Mouse (Mus musculus) testis, adult 10 weeks (tissue): ENCODE data around the gene Pou2af1. TPM values are rescaled to one million over a fixed set of nuclear protein-coding genes. Genes with fewer than 3 reads are reported as not detected.

ENCODE experiments used
- polyA plus RNA-seq: library from polyadenylated mRNA; stranded (reverse); fragments of 350-450 nt; fragmentation: Illumina TruSeq; extraction: RNeasy Lipid Tissue Mini Kit (QIAGEN cat#74804); gene quantifications from one replicate; pipeline ENCODE4 v1.2.3, GENCODE M21; 2014; ENCODE audit warnings: low read depth, low replicate concordance

The Pou2af1 gene
- 0.76 TPM for polyA plus RNA-seq

GRCm38 (mm10) chr9:51213023-51213728 lies at the start of gene Pou2af1:
Pou2af1 (plus strand) TSS chr9:51213708.

DNA sequence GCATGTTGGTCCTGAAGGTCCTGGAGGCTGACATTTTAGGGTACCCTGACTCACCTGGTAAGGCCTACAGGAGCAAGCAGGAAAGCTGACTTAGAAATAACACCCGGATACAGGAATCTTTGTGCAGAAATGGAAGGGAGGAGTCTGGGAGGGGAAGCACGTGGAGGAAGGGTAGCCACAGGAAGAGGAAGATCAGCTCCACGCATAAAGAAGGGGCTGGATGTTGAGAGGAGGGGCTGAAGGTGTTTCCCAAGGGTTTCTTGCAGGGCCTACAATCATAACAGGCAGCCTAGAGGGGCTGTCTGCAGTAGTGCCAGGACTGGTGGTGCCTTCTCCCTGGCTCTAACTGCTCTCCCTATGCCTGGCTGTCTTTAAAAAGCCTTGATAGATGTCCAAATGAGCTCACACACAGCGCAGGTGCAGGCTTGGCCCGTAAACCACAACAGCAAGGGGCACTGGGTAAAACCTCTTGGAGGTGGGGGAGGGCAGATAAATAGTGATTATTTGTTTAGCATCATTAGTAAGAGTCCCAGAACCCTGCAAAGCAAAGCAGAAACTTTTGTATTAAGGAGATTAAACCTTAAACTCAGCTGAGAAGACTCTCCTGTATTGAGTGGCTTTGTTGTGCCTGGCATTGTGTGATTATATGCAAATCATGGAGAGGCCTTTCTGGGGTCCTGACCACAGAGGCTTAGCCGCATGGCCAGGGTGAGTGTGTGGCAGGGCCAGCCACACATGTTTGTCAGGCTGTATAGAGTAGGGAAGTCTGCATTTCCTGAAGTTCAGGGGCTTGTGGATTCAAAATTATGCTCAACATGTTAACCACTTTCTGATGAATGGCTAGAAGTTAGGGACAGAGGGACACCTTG lies 48.0 kb upstream of the Pou2af1 start, which contains the start of gene Gm32742:
Gene Gm32742 (minus strand): TSS at position 206 of the 869 bp plus-strand sequence.

DNA sequence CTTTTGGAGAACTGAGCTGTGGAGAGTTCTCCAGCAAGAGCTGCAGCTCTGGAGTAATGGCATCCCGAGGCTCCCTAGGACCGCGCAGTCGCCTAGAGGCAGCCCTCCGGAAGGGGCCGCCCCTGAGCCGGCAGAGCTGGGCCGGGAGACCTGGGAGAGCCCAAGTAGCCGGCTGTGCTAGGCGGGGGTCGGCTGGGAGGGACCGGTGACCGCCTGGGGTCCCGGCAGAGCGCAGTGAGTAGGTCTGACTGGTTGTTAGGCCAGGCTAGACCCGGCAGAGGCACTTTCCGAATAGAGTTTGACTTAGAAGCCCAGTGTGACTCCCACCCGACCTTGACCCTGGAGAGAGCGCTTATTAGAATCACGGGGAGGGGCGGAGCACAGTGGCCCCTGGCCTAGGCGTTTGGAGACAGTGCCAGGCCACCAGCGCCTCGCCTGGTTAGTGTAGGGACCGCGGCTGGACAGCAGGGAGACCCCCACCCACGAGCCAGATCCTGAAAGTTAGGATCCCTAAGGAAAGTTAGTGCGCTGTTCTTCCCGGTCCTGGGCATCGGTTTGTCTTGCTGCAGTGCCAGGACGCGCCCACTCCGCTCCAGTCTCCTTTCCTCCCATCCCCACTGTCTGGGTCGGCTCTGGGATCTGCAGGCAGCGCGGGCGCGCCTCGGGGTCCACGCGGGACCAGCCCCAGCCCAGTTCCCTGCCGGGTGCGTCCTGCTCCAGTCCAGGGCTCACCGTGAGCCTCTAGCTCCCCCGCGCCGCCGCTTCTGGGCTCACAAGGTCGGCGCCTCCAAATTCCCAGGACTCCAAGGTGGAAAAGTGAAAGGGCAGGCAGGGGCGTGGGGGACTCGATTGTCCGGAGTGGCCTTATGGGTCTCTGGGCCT lies 65.2 kb downstream of the Pou2af1 start, which contains the start of gene Colca2:
Gene Colca2 (minus strand): TSS at position 70 of the 882 bp plus-strand sequence.

Other genes starting within 250 kb of the Pou2af1 start
- gene Sik2, start 204.6 kb upstream of the Pou2af1 start, polyA plus RNA-seq = 28.5 TPM
- gene Btg4, start 152.8 kb upstream of the Pou2af1 start, polyA plus RNA-seq = 50.0 TPM
- 0.94 TPM for gene Layn, start 136.6 kb upstream of the Pou2af1 start, polyA plus RNA-seq
- gene 4833427G06Rik, start 111.6 kb upstream of the Pou2af1 start, polyA plus RNA-seq = 206 TPM
- not detected for gene Gm32742, start 48.2 kb upstream of the Pou2af1 start, polyA plus RNA-seq
- gene Colca2, start 64.9 kb downstream of the Pou2af1 start, polyA plus RNA-seq = 4.6 TPM
- 0.48 TPM for gene 1810046K07Rik, start 115.2 kb downstream of the Pou2af1 start, polyA plus RNA-seq